Mouse (Mus musculus) heart, adult 11 months (tissue): ENCODE measurements at regions not wholly inside any gene's neighbourhood (a gene's known extent, or its start where the extent isn't known, plus 50 kb on each side); places are given as distances from the start of the nearest gene placed in this dataset.

Source experiments
- DNase-seq: peaks from one replicate; pipeline ENCODE4 v3.0.0; 2022

GRCm38 (mm10) chr14:115017410-115018153 is 74.4 kb upstream of the Gpc5 start:
- DNase-seq: peak; percentile 91

- DNase-seq: peak; percentile 51
Observed at GRCm38 (mm10) chr14:115028011-115028410, 64.0 kb upstream of the Gpc5 start.

DNA sequence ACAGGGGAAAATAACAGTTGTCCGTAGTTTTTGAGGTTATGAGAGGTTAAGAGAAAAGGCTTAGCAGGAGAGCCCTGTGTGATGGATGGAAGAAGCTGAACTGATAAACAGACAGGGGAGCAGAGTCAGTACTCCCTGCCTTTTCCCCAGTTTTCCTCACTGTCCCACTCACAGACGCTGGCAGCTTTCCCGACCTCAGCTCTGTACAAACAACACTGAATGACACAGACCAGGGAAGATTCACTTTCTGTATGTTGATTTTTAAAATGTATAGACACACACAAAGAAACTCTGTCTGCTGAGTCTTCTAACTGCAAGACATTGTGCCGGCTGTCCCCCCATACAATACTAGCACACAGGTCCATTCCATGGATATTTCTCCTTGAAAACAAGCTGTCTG is 60.3 kb upstream of the Gpc5 start:
- no peak for DNase-seq

- no peak for DNase-seq
Observed at GRCm38 (mm10) chr14:115033375-115033969, 58.5 kb upstream of the Gpc5 start.

- DNase-seq: no peak
Observed at GRCm38 (mm10) chr14:115034718-115035437, 57.1 kb upstream of the Gpc5 start.

GRCm38 (mm10) chr14:115037086-115037793 is 54.8 kb upstream of the Gpc5 start:
- no peak for DNase-seq

- no peak for DNase-seq
Observed at GRCm38 (mm10) chr14:115038788-115039187, 53.2 kb upstream of the Gpc5 start.

DNA sequence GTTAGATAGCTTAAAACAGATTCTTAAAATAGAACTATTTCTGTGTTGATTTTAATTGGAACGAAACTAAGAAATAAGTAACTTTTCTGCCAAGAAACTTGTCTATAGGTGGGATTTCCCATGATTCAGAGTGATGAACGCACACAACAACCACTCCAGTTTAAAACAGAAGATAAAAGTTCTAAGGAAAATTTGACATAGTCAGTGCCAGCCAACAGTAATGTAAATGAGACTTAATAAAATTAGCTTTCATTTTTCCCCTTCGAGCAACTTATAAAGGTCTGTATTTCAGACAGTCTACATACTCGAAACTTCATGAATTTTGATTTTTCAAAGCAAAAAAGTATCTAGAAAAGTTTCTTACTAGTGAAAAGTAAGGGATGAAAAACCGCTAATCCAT is 52.5 kb upstream of the Gpc5 start:
- DNase-seq: no peak

GRCm38 (mm10) chr14:115040091-115040571 is 51.9 kb upstream of the Gpc5 start:
- no peak for DNase-seq

- DNase-seq: peak; percentile 99
Observed at GRCm38 (mm10) chr14:115040578-115041206, 51.3 kb upstream of the Gpc5 start.

GRCm38 (mm10) chr14:115041336-115042054 is 50.5 kb upstream of the Gpc5 start:
- DNase-seq: peak; percentile 93

DNA sequence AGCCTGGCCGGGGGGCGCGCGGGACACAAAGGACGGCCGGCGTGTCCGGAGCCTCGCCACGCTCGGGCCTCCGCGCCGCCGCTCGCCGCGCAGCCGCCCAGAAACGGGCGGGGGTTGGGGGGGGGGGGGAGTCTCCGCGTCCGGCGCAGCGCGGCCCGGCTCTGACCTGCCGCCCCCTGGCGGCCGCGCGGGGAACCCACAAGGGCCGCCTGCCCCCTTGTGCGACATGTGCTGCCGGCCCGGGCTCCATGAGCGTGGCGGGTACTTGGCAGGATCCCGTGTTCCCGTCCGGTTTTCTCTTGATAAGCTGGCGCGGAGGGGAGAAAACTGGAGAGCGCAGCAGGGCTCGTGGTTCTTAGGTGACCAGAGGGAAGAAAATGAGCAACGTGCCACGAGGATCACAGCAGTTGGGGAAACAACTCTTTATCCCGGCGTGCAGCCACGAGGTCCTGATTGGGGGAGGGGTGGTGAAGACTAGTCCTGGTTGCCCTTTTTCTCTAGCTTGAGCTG is 49.9 kb upstream of the Gpc5 start:
- DNase-seq: peak; percentile 99
